Mouse (Mus musculus): ENCODE measurements at regions not wholly inside any gene's neighbourhood (a gene's known extent, or its start where the extent isn't known, plus 50 kb on each side); places are given as distances from the start of the nearest gene placed in this dataset.

DNA sequence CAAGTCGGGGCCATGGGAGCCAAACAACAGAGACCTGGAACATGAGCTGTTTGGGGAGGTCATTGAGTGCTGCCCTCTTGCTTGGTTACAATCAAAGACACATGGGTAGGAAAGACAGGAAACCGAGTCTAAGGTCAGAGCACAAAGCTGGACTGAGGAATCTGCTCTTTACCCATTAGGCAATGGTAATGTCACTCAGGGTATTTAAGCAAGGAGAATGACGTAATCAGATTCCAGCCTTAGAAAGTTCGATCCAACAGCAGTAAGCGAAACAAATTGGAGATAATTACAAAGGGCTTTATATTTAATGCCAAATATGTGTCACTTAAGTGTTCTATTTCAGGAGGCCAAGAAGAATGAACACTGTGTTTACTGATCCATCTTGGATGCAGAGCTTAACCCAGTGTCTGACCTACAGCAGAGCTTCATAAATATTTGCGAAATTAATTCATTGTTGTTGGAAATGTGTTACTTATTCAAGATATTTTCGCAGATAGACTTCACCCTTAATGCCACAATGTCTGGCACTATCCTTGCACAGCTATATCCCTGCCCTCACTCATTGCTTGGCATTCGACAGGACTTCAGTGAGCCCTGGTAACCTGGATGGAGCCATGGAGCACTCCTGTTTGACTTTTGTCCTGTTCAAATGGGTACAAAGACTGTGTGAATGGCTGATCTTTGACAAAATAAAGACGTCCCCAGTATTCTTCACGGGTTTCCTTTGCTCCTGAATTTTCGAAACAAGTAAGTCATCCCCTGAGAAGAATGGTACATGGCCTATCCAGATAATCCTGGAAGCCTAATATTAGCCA is 56.2 kb upstream of the Ptgfr start:
- no peaks in the 10 kb centered on the region for H3K27me3 ChIP-seq
- H3K36me3 ChIP-seq = no peaks in the 10 kb centered on the region
- no peak overlapping the region for H3K27ac ChIP-seq (replicated peaks)
- H3K4me1 ChIP-seq (replicated peaks) = peaks cover 14% of the 10 kb centered on the region
- H3K4me3 ChIP-seq = no peak overlapping the region
- no peak for ATAC-seq (ENCODE audit: low read depth)
- no peaks in the 10 kb centered on the region for H3K9me3 ChIP-seq
- H3K4me2 ChIP-seq = no peak overlapping the region
- no peak overlapping the region for H3K9ac ChIP-seq
- 78% methylated on average over 11 of the region's 11 CpGs for WGBS

GRCm38 (mm10) chr3:151891760-151892253 is 54.4 kb upstream of the Ptgfr start:
- Histone ChIP-seq H3K9ac (no peak overlapping the region), H3K9me3 (no peaks in the 10 kb centered on the region), H3K27me3 (no peaks in the 10 kb centered on the region), H3K4me3 (no peak overlapping the region), H3K4me2 (no peak overlapping the region), H3K36me3 (no peaks in the 10 kb centered on the region), H3K4me1 (replicated peaks) (peaks cover 14% of the 10 kb centered on the region), H3K27ac (replicated peaks) (no peak overlapping the region)
- peak; percentile 75 for ATAC-seq (ENCODE audit: low read depth)
- WGBS = 13% methylated on average over 6 of the region's 6 CpGs

- H3K36me3 ChIP-seq = no peaks in the 10 kb centered on the region
- H3K4me3 ChIP-seq = no peak overlapping the region
- no peaks in the 10 kb centered on the region for H3K27me3 ChIP-seq
- H3K27ac ChIP-seq (replicated peaks) = no peak overlapping the region
- ATAC-seq (ENCODE audit: low read depth) = no peak
- peaks cover 14% of the 10 kb centered on the region for H3K4me1 ChIP-seq (replicated peaks)
- H3K4me2 ChIP-seq = no peak overlapping the region
- no peaks in the 10 kb centered on the region for H3K9me3 ChIP-seq
- no peak overlapping the region for H3K9ac ChIP-seq
- WGBS = 68% methylated on average over 3 of the region's 3 CpGs
Measured at GRCm38 (mm10) chr3:151891336-151891735, 53.9 kb upstream of the Ptgfr start.

- WGBS = 45% methylated on average over 8 of the region's 8 CpGs
- no peak overlapping the region for H3K27ac ChIP-seq (replicated peaks)
- no peak overlapping the region for H3K4me2 ChIP-seq
- no peak overlapping the region for H3K9ac ChIP-seq
- H3K4me1 ChIP-seq (replicated peaks) = peaks cover 14% of the 10 kb centered on the region
- H3K4me3 ChIP-seq = no peak overlapping the region
- ATAC-seq (ENCODE audit: low read depth) = no peak
- H3K9me3 ChIP-seq = no peaks in the 10 kb centered on the region
- H3K36me3 ChIP-seq = no peaks in the 10 kb centered on the region
- no peaks in the 10 kb centered on the region for H3K27me3 ChIP-seq
Measured at GRCm38 (mm10) chr3:151889738-151890137, 52.3 kb upstream of the Ptgfr start.
